Mouse (Mus musculus) spleen, adult 18-20 months (tissue): ENCODE data around the gene Cdc14a.

ENCODE experiments used
- DNase-seq, 2 experiments: peaks; one replicate each; pipeline ENCODE4 v3.0.0; 2022; ENCODE audit warnings: mixed read lengths in 2 of 2

Cdc14a gene

DNA sequence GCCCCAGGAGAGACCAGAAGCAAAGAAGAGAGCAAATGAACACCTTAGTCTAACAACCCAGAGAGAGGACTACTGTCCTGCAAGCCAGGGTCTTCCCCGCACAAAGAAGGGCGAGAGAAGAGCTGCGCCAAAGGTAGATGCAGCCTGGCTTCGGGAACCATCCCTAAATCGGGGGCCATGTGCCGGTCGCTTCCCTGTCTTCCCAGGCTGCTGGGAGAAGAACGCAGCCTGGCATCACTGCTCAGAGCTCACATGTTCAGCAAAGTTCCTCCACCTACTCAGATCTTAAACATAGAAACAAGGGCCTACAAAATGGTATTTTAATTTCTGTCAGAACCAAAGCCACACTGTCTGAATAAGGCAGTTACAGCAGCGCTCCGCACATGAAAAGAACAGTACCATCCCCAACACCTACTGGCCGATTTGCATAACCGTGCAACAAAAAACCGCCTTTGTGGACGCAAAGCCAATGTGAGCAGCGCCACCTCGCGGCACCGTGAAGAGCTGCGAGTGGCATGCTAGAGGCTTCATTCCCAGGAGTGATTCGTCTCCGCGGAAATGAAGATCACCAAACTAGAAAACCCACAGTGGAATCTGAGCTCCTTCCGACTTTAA is 96.7 kb downstream of the Cdc14a start:
- peak; percentile 37 to 71 for DNase-seq

GRCm38 (mm10) chr3:116325501-116325900 is 98.3 kb downstream of the Cdc14a start:
- DNase-seq: no peak

GRCm38 (mm10) chr3:116319696-116320095 is 104.1 kb downstream of the Cdc14a start:
- DNase-seq: no peak

GRCm38 (mm10) chr3:116311838-116312237 is 112.0 kb downstream of the Cdc14a start:
- DNase-seq: no peak

GRCm38 (mm10) chr3:116311173-116311572 is 112.7 kb downstream of the Cdc14a start:
- no peak for DNase-seq

- no peak for DNase-seq
Measured at GRCm38 (mm10) chr3:116310672-116311071, 113.2 kb downstream of the Cdc14a start.

- no peak for DNase-seq
Measured at GRCm38 (mm10) chr3:116310033-116310432, 113.8 kb downstream of the Cdc14a start.

DNA sequence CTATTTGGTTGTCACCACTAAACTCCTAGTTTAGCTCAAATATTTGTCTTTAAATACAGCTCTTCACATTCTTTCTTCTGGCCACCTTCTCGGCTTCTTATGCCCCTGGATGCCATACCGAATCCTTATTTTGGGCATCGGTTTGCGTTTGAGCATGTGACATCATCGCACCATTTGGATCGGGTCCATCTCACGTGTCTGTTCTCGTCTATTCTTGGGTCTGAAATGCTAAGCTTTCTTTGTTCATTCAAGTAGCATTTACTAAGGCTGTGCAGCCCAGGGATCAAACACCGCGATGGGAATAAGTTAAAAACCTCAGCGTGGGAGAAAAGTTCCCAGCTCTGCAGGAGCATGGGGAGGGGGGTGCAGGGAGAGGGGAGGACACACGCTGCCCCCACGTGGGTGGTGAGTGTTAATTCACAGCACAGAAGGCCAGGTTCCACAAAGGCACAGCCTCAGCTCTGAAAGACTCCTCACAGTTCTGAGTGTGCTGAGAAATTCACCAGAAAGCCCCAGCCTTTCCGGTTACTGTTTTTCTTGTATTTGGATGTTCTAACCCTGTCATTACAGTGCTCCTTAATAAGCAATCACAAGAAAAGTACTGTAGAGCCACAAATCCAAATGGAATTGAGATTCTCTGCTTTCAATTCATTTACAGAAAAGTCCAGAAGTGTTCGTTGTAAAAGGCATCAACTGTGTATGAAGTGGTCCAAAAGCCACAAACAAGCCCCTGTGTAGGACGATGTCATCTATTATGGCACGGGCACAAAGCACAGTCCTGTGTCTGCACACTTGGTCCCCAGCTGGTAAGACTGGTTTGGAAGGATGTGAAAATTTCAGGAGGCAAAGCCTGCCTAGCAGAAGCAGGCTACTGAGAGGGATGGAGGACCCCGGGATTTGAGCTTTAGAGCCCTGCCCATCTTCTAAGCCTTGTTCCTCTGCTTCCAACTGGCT is 118.8 kb downstream of the Cdc14a start:
- no peak for DNase-seq

GRCm38 (mm10) chr3:116302581-116302980 is 121.3 kb downstream of the Cdc14a start:
- no peak for DNase-seq

GRCm38 (mm10) chr3:116301754-116302153 is 122.1 kb downstream of the Cdc14a start:
- no peak for DNase-seq

DNA sequence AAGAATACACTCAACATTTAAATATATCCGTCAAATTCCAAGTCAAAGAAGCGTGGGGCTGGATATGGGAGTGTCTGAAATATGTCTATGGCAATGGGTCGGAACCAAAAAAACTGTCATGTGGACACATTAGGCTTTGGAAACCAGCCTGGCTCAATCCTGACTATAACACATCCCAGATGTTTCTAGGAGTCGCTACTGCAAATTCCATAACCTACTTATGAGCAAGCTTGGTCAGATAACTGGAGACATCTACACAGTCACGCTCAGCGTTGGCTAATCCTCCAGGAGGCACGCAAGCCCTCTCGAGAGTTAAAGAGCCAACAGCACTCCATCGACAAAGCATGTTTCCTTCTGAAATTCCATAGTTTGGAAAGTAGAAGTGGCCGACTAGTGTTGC is 125.1 kb downstream of the Cdc14a start:
- no peak for DNase-seq

DNA sequence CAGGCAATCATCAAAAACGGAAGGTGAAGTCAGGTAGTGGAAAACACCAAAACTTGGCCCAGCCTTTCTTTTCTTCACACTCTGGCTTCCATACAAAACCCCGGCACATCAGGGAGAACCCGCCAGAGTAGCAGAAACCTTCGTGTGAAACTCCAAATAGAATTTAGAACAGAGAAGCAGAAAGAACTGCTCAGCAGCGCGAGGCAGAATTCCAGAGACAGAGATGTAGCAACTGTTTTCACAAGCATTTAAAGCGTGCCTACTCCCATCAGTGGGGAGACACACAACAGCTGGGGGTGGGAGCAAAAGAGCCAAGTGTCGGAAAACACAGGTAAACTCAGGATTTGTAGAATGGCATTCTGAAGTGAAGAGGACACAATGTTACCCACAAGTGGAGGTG is 125.8 kb downstream of the Cdc14a start:
- no peak for DNase-seq

- no peak for DNase-seq
Measured at GRCm38 (mm10) chr3:116297170-116297569, 126.7 kb downstream of the Cdc14a start.

- DNase-seq: no peak
Measured at GRCm38 (mm10) chr3:116290041-116290815, 133.6 kb downstream of the Cdc14a start.

DNA sequence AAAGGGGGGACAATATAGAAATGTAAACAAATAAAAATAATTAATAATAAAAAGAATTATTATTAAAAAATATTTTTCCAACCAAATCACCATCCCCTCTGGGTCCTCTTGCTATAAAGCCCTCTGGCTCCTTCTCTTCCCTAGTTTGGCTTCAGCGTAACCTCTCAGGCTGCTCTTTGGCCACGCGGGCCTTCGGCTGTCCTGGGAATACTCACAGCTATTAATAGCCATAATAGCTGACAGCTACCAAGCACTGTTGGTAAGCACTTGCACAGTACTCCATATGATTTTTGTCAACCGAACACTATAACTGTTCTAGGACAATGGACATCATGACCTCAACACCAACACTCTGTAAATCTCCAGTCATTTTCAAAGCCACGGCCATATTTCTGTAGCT is 135.0 kb downstream of the Cdc14a start:
- DNase-seq: no peak

- DNase-seq: no peak
Measured at GRCm38 (mm10) chr3:116284735-116285134, 139.1 kb downstream of the Cdc14a start.

DNA sequence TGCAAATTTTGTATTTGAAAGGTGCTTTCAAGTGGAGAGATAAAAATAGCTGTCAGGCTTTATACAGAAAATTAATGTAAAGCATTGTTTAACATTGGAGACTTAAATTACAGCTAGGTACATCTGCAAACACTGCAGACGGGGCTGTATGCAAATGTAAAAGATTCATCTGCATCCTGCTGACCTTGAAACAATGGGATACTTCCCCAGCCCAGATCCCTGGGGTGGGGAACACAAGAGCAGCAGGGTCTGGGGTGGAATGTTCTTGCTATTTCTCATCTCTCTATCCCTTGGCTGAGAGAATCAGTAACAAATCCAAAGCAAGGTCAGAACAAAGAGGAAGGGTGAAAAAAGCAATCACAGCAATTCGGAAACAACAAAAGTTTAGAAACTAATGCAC is 139.8 kb downstream of the Cdc14a start:
- DNase-seq: no peak

- no peak for DNase-seq
Measured at GRCm38 (mm10) chr3:116281663-116282062, 142.2 kb downstream of the Cdc14a start.

DNA sequence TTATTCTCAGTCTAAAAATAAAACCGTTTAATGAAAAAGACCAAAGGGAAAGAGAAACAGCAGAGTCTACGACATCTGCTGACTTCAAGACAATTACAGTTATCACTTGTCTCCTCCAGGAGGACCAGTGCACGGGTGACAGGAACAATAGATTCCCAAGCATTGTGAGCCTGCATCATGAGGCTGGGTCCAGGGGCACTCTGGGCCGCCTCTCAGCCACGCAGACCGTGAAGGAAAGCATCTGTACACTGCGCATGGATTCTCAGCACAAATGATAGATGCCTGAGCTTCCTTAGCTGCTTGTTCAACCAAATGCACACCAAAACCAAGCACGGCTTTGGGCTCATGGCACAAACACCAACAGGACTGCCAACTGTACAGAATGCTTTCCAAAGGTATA is 146.7 kb downstream of the Cdc14a start:
- no peak for DNase-seq

DNA sequence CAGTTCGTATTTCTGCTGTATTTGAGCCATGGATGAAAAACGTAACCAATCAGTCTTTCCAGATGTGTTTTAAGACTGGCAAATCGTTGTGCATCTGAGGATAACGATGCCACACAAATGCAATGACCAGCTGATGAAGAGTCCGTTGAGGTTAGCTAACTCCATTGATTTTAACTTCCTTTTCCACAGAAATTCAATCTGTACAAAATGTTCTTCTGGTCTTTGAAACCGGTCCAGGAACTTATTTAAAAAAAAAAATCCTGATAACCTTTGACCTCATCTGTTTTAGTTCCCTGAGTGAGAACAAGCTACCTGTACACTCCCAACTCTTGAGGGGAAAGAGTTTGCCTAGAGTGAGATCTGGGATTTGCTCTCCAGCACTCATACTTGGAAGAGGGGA is 152.2 kb downstream of the Cdc14a start:
- no peak for DNase-seq

DNA sequence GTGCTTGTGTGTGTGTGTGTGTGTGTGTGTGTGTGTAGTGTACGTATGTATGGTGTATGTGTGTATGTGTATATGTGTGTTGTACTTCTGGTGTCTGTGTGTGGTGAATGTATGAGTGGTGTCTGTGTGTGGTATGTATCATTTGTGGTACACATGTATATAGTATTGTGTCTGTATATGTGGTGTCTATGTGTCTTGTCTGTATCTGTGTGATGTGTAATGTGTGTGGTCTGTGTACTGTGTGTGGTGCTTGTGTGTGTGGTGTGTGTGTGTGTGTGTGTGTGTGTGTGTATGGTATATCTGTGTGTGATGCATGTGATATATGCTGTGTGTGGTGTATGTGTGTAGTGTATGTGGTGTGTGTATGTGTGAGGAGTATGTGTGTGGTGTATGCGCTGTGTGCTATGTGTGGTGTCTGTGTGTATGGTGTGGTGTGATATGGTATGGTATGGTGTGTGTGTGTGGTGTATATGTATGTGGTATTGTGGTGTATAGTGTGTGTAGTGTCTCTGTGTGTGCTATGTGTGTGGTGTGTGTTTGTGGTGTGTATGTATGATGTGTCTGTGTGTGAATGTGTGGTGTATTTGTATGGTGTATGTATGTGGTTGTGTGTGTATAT is 156.7 kb downstream of the Cdc14a start:
- DNase-seq: no peak

GRCm38 (mm10) chr3:116266360-116266759 is 157.5 kb downstream of the Cdc14a start:
- no peak for DNase-seq

- no peak for DNase-seq
Measured at GRCm38 (mm10) chr3:116263977-116264376, 159.9 kb downstream of the Cdc14a start.
